Mouse (Mus musculus): Measurements from ENCODE around the gene Zfp951. TPM values are rescaled to one million over a fixed set of nuclear protein-coding genes. Genes with fewer than 3 reads are reported as not detected.
"Not testable (repeated sequence)": the region's sequence is repeated elsewhere in the genome, so short reads cannot be mapped to it uniquely, and the experiment has no call there.

Gene Zfp951
- polyA plus RNA-seq (2014; fragmentation: Nextera tagmentation; extraction: Ambion mirVana): 1.6 and 2.1 TPM in 2 replicates

GRCm38 (mm10) chr5:104859962-104860525 lies at the start of gene Zfp951:
Gene Zfp951 (minus strand): TSS chr5:104860070.
- H3K36me3 ChIP-seq (ENCODE audit: control insufficient read depth, insufficient read depth, low read length); H3K27me3 ChIP-seq (ENCODE audit: control insufficient read depth, insufficient read depth, low read length); H3K27ac ChIP-seq (replicated peaks in 1 of 2; ENCODE audit: control insufficient read depth in 1 of 2, insufficient read depth in 1 of 2, low read depth in 2 of 2, low read length in 2 of 2); H3K4me1 ChIP-seq (ENCODE audit: control insufficient read depth in 2 of 2, insufficient read depth in 2 of 2, low read length in 2 of 2); H3K9me3 ChIP-seq (ENCODE audit: control insufficient read depth, low read length); H3K9ac ChIP-seq (ENCODE audit: low read length): not testable (repeated sequence)
- ATAC-seq (ENCODE audit: insufficient number of reproducible peaks, insufficient read depth, low FRiP score, low read depth): peak; percentile 64; the same call in 1 of the 2 replicates
- Histone ChIP-seq H3K4me2 (ENCODE audit: low read length) (0 out of 2 replicates have a peak within 1 kb of the TSS, but pooled peaks have one; percentile 18), H3K4me3 (ENCODE audit: control insufficient read depth in 1 of 2, insufficient read depth in 1 of 2, low read depth in 1 of 2, low read length in 2 of 2) (peak within 1 kb of the TSS; percentile 21 to 41)
- 29% methylated on average over 11 of the region's 12 CpGs for WGBS

- WGBS: 75% methylated on average over 5 of the region's 5 CpGs
Measured at GRCm38 (mm10) chr5:104906556-104906955, 46.7 kb upstream of the Zfp951 start.

DNA sequence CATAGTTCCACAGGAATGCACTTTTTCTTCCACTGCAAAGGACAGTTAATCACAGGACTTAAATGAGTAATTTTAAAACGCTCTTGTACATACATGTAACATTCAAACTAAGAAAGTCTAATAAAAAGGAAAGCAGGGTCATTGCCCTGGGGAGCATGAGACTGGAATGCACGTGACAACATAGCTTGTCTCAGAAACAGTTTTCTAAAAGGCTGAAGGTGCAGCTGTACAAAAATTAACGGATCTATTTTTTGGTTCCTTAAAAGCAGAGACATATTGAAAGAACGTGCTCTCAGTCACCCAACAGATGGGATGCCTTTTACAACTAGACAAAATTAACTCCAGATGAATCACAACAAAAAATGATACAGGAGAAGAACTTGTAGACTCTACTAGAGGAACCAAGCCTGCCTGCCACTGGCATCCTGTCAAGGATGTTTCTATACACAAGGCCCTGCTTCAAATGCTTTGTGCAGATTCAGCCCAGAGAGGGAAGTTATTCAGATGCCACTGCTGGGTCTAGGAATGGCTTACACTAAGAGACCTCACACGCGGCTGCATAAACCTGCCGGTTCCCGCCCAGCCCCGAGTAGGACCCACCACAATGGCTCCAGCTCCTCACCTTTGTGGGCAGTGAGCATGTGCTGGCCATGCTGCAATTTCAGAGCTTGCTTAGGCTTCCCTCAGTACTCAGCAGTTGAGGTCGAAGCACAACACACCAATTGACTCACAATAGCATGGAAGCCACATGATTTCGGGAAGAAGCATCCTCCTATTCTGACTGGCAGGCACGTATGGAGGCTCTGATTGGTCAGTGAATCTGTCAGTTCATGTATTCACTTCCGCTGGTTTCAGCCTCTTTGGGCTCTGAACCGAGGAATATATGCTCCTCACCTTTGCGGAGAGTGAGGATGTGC lies 567 bp downstream of the Zfp951 start:
- H3K36me3 ChIP-seq (ENCODE audit: control insufficient read depth, insufficient read depth, low read length); H3K9ac ChIP-seq (ENCODE audit: low read length); ATAC-seq (ENCODE audit: insufficient number of reproducible peaks, insufficient read depth, low FRiP score, low read depth); H3K27ac ChIP-seq (replicated peaks in 1 of 2; ENCODE audit: control insufficient read depth in 1 of 2, insufficient read depth in 1 of 2, low read depth in 2 of 2, low read length in 2 of 2); H3K9me3 ChIP-seq (ENCODE audit: control insufficient read depth, low read length); H3K4me1 ChIP-seq (ENCODE audit: control insufficient read depth in 2 of 2, insufficient read depth in 2 of 2, low read length in 2 of 2); H3K27me3 ChIP-seq (ENCODE audit: control insufficient read depth, insufficient read depth, low read length): not testable (repeated sequence)
- peak overlapping the region; percentile 21 to 41 for H3K4me3 ChIP-seq (ENCODE audit: control insufficient read depth in 1 of 2, insufficient read depth in 1 of 2, low read depth in 1 of 2, low read length in 2 of 2)
- 44% methylated on average over 10 of the region's 15 CpGs for WGBS
- 0 out of 2 replicates have a peak overlapping the region, but pooled peaks have one; percentile 18 for H3K4me2 ChIP-seq (ENCODE audit: low read length)

More at GRCm38 (mm10) chr5:104906556-104906955, 46.7 kb upstream of the Zfp951 start:
- H3K27ac ChIP-seq (replicated peaks in 1 of 2; ENCODE audit: control insufficient read depth in 1 of 2, insufficient read depth in 1 of 2, low read depth in 2 of 2, low read length in 2 of 2); H3K4me1 ChIP-seq (ENCODE audit: control insufficient read depth in 2 of 2, insufficient read depth in 2 of 2, low read length in 2 of 2); H3K27me3 ChIP-seq (ENCODE audit: control insufficient read depth, insufficient read depth, low read length); H3K36me3 ChIP-seq (ENCODE audit: control insufficient read depth, insufficient read depth, low read length); H3K4me2 ChIP-seq (ENCODE audit: low read length); H3K9me3 ChIP-seq (ENCODE audit: control insufficient read depth, low read length); H3K4me3 ChIP-seq (ENCODE audit: control insufficient read depth in 1 of 2, insufficient read depth in 1 of 2, low read depth in 1 of 2, low read length in 2 of 2); H3K9ac ChIP-seq (ENCODE audit: low read length); ATAC-seq (ENCODE audit: insufficient number of reproducible peaks, insufficient read depth, low FRiP score, low read depth): not testable (repeated sequence)

GRCm38 (mm10) chr5:104854546-104854945 lies 5.3 kb downstream of the Zfp951 start:
- not testable (repeated sequence) for H3K4me3 ChIP-seq (ENCODE audit: control insufficient read depth in 1 of 2, insufficient read depth in 1 of 2, low read depth in 1 of 2, low read length in 2 of 2); H3K9me3 ChIP-seq (ENCODE audit: control insufficient read depth, low read length); H3K27me3 ChIP-seq (ENCODE audit: control insufficient read depth, insufficient read depth, low read length); H3K4me2 ChIP-seq (ENCODE audit: low read length); H3K27ac ChIP-seq (replicated peaks in 1 of 2; ENCODE audit: control insufficient read depth in 1 of 2, insufficient read depth in 1 of 2, low read depth in 2 of 2, low read length in 2 of 2); H3K4me1 ChIP-seq (ENCODE audit: control insufficient read depth in 2 of 2, insufficient read depth in 2 of 2, low read length in 2 of 2); ATAC-seq (ENCODE audit: insufficient number of reproducible peaks, insufficient read depth, low FRiP score, low read depth); H3K36me3 ChIP-seq (ENCODE audit: control insufficient read depth, insufficient read depth, low read length); H3K9ac ChIP-seq (ENCODE audit: low read length)
- WGBS: 78% methylated on average over 3 of the region's 3 CpGs

DNA sequence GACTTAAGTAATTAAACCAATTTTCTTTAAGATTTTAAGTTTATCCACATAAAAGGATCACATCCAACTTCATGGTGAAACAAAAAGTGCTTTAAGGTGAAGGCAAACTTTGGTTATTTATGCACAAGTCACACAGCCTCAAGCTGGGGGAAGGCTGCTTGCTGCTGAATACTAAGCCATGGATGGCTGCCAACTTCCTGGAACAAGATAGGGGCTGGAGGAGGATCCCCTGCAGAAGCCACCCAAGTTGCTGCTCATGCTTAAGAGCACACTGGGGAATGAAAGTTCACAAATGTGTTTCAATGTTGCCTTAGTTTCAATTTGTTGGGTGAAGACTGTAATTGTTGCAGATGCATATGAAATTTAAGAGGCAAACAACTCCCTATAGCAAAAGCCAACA lies 26.5 kb downstream of the Zfp951 start:
- H3K36me3 ChIP-seq (ENCODE audit: control insufficient read depth, insufficient read depth, low read length): no peaks in the 10 kb centered on the region
- no peak overlapping the region for H3K4me2 ChIP-seq (ENCODE audit: low read length)
- no peak overlapping the region for H3K4me3 ChIP-seq (ENCODE audit: control insufficient read depth in 1 of 2, insufficient read depth in 1 of 2, low read depth in 1 of 2, low read length in 2 of 2)
- H3K27me3 ChIP-seq (ENCODE audit: control insufficient read depth, insufficient read depth, low read length): no peaks in the 10 kb centered on the region
- no peak overlapping the region for H3K9ac ChIP-seq (ENCODE audit: low read length)
- no peaks in the 10 kb centered on the region for H3K4me1 ChIP-seq (ENCODE audit: control insufficient read depth in 2 of 2, insufficient read depth in 2 of 2, low read length in 2 of 2)
- H3K9me3 ChIP-seq (ENCODE audit: control insufficient read depth, low read length): peaks cover 36% of the 10 kb centered on the region
- ATAC-seq (ENCODE audit: insufficient number of reproducible peaks, insufficient read depth, low FRiP score, low read depth): no peak
- H3K27ac ChIP-seq (replicated peaks in 1 of 2; ENCODE audit: control insufficient read depth in 1 of 2, insufficient read depth in 1 of 2, low read depth in 2 of 2, low read length in 2 of 2): no peak overlapping the region

GRCm38 (mm10) chr5:104829611-104830010 lies 30.3 kb downstream of the Zfp951 start:
- 60% methylated on average over 1 of the region's 1 CpGs for WGBS
- H3K4me1 ChIP-seq (ENCODE audit: control insufficient read depth in 2 of 2, insufficient read depth in 2 of 2, low read length in 2 of 2): no peaks in the 10 kb centered on the region
- no peaks in the 10 kb centered on the region for H3K27me3 ChIP-seq (ENCODE audit: control insufficient read depth, insufficient read depth, low read length)
- H3K4me3 ChIP-seq (ENCODE audit: control insufficient read depth in 1 of 2, insufficient read depth in 1 of 2, low read depth in 1 of 2, low read length in 2 of 2): no peak overlapping the region
- H3K27ac ChIP-seq (replicated peaks in 1 of 2; ENCODE audit: control insufficient read depth in 1 of 2, insufficient read depth in 1 of 2, low read depth in 2 of 2, low read length in 2 of 2): no peak overlapping the region
- H3K9ac ChIP-seq (ENCODE audit: low read length): no peak overlapping the region
- H3K9me3 ChIP-seq (ENCODE audit: control insufficient read depth, low read length): peaks cover 48% of the 10 kb centered on the region
- H3K36me3 ChIP-seq (ENCODE audit: control insufficient read depth, insufficient read depth, low read length): no peaks in the 10 kb centered on the region
- no peak overlapping the region for H3K4me2 ChIP-seq (ENCODE audit: low read length)
- ATAC-seq (ENCODE audit: insufficient number of reproducible peaks, insufficient read depth, low FRiP score, low read depth): no peak

- 61% methylated on average over 6 of the region's 6 CpGs for WGBS
- not testable (repeated sequence) for H3K27ac ChIP-seq (replicated peaks in 1 of 2; ENCODE audit: control insufficient read depth in 1 of 2, insufficient read depth in 1 of 2, low read depth in 2 of 2, low read length in 2 of 2); H3K27me3 ChIP-seq (ENCODE audit: control insufficient read depth, insufficient read depth, low read length); H3K4me2 ChIP-seq (ENCODE audit: low read length); H3K9ac ChIP-seq (ENCODE audit: low read length); H3K9me3 ChIP-seq (ENCODE audit: control insufficient read depth, low read length); H3K4me1 ChIP-seq (ENCODE audit: control insufficient read depth in 2 of 2, insufficient read depth in 2 of 2, low read length in 2 of 2); ATAC-seq (ENCODE audit: insufficient number of reproducible peaks, insufficient read depth, low FRiP score, low read depth); H3K36me3 ChIP-seq (ENCODE audit: control insufficient read depth, insufficient read depth, low read length); H3K4me3 ChIP-seq (ENCODE audit: control insufficient read depth in 1 of 2, insufficient read depth in 1 of 2, low read depth in 1 of 2, low read length in 2 of 2)
Measured at GRCm38 (mm10) chr5:104770138-104770537, 89.7 kb downstream of the Zfp951 start.
